Mouse (Mus musculus) spleen, postnatal 14 days (tissue): Measurements from ENCODE around the gene Cpa5.

Experiments used
- DNase-seq, 2 experiments: peaks; one replicate each; pipeline ENCODE4 v3.0.0; 2021 to 2022; ENCODE audit warnings: low spot score in 2 of 2

Gene Cpa5

DNA sequence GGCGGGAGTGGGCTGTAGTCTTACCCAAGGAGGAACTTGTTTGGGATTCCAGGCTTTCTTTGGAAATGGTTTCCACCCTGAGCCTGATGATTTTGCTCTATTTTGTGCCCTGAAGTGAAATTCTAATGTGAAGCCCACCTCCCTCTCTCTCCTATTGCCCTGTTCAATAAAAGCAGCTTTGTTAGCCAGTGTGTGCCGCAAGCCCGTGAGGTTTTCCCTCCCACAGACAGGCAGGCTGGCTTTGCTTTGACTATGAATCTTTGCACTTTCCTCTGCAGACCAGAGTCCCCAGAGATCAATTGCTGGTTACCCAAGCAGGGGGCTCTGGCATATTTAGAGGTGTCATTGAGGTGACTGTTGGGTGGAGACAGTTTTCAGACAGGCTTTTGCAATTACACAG is 33.7 kb downstream of the Cpa5 start:
- no peak for DNase-seq

DNA sequence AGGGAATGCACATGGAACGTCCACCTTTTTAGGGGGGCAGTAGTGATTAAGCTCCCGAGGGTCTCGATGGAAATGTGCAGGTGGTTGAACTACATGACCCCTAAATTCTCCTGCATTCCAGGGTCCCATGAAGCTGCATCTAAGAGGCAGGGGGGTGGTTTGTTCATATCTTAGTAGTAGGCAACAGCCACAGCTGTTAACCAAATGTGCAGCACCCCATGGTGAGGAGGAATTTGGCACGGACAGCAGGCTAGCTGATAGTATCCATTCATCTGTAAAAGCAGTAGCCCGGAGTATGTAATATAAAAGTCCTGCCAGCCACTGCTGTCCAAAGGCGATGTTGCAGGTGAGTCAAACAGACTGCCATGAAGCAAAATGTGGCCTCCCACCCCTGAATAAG is 34.6 kb downstream of the Cpa5 start:
- no peak for DNase-seq

DNA sequence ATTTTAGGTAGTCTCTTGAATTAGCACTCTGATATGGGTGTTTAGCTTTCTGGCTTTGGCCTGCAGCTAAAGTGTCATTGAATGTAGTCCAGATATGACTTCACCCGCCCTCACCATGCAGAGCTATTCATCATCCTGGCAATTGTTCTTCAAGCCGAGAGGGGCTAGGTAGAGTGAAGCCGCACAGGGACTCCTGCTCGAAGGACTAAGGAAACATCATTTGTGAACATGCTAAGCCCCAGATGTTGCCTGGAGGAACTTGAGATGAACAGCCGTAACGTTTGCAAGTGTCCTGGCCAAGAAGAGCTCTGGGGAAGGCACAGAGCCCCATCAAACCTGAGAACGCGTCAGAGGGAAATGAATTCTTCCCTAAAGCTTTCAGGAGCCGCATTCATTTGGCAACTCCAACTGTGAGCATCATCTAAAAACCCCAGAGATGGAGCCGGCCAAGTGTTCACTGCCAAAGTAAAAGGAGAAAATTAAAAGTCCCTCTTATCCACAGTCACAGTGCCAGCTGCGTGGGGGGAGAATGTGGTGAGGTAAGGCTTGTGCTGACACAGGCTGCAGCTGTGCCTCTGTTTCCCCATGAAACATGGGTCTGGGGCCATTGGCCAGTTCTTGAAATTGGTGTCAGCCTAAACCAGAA is 39.0 kb downstream of the Cpa5 start:
- DNase-seq: no peak

DNA sequence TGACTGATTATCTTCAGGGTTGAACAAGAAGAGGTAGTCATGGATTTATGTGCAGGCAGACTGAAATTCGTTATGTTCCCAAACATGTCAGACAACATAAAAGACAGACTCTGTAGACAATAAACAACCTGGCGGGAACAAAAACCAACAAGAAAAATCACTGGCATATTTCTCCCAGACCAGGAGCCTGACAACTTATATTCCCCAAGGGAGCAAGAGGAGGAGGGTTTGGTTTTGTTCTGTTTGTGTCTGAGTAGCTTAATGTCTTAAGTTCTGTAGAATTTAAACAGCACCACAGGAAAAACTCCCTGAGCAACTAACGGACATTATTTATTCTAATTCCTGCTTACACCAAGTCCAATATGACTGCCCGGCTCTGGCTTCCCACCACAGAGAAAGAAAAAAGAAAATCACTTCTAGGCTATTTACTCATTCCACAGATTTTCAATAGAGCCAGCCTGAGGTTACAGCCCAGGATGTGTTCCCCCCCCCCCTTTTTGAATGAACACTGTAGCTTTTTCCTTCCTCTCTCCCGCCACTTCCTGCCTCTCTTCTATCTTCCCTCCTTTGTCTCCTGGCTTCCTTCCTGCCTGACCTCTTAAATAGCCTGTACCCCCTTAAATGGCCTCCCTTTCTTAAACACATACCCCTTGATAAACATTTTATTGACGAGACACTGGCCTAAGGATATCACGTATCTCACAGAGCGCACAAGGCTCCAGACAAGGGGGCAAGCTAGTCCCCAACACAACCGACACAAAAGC is 41.8 kb downstream of the Cpa5 start:
- DNase-seq: no peak

DNA sequence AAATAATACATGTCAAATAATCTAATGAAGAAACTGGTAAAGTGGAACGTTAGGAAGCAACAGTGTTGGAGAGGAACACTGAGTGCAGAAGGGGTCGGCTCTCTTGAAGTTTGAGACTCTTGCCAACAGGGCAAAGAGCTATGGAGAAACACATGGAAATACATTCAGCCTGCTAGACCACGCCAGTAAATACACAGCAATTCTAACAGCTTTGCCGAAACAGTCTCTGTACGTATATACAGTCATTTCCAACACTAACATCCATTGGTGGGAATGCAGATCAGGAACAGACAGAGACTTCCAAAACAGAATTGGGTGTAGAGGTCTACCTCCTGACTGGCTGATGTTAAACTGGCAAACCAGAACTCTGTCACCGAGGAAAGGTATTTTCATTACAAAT is 42.7 kb downstream of the Cpa5 start:
- DNase-seq: no peak

DNA sequence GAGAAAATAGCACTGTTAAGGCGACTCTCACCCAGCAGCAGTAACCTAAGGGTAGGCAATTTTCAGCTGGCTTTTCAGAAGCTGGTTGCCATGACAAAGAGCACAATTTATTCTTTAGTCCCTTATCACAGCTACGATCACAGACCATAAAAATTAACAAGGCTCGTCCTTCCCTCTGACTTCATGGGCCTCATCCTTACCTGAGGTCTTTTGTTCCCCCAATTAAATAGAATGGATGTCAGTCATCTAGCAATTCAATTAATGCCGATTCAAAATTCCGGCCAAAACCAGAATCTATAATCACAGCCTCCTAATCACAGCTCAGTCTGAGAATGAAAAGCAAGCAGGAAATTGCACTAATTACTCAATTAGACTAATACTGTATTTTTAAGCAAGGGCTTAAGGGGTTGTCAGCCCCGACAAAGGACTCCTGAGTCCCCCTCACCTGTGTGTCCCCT is 43.6 kb downstream of the Cpa5 start:
- no peak for DNase-seq

DNA sequence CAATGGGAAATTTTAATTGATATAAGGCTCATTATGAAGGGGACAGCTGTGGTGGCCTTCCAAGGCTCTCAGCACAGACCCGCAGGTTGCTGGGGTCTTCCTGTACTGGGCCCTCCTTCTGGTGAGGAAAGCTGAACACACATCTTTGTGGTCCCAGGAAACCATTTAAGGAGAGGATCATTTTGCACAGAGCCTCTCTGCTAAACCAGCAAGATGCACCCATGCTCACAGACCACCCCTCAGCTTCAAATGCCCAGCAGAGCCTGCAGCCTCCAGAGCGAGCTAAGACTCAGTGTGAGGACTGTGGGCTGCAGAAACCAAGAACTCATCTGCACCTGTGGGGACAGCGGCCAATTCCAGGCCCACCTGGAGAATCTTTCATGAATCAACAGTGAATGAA is 44.1 kb downstream of the Cpa5 start:
- DNase-seq: no peak

DNA sequence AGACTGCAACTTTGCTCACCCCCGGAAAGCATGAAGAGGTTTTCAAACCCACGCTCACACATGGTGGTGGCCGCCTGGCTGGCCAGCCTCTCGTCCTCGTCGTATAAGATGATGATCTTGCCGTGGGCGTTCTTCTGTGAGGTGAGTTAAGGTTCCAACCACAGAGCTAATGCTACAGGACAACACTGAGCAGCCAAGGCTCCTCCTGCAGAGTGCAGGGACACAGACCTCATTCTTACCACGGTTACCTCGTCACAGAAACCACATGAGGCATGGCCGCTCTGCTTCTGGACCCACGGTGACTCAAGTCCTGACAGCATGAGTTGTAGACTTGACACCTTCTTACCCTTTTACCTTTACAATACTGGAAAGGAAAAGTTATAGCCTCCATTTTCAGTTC is 46.5 kb downstream of the Cpa5 start:
- no peak for DNase-seq

DNA sequence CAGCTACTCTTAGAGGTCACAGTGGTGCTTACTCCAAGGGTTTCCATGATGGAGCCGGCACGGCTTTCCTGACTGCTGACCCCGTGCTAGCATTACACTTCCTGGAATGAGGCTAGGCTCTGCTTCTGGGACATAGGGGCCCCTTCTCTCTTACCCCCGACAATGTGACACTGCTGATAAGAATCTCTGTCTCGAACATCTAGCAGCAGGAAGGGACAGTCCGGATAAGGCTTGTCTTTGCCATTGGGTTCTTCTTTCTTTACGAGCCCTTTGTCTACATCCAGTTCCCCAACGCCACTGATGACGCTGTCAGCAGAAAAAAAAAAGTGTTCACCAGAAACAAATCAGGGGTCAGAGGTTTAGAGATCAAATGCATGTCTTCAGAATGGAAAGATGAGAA is 47.8 kb downstream of the Cpa5 start:
- no peak for DNase-seq

DNA sequence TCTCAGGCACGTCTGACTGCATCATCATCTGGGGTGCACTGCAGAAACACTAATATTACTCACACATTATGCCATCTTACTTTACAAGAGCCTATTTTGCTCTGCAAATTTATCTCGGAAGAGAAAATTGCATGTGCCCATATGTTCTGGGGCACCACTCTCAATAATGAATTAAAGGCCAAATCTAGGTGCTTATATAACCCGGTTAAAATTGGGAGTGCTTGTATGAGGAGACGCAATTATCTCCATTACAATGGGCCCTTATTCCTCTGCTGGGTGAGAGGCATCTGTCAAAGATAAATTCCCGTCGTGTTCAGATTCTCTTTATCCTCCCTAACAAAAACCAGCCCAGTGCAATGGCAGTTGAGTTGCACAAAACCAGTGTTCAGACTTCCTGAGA is 54.0 kb downstream of the Cpa5 start:
- DNase-seq: no peak

DNA sequence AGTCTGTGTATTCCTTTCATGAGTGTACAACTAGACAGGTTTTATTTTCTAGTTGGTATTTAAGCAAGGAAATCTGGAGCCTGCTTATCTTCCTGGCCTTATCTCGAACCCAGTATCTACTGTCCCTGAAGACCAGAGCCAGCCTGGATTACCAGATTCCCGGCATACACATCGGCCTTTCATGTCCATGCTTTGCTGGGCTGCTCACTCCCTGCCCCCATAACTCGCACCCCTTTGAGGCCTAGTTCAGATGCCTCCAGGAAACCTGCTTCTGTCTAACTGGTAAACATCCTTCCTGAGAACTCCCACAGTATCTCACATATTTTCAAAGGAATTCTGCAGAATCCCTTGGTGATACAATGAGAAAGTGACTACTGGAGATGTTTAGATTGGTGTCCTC is 54.5 kb downstream of the Cpa5 start:
- no peak for DNase-seq

DNA sequence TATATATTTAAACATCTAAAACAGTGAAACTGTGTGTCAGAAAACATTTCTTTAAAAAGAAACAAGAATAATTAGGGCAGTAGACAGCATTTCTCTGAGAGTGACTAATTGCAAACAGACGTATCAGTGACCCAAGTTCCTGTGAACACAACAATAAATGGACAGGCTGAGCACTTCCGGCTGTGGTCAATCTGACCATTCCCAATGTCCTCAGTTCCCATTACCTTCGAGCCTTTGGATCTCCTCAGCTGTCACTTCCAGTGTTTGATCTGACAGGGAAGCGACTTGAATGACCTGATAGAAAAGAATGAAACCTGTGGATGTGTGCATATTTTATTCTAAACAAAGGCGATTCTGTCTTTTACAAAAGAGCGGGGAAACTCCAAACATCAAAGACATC is 55.2 kb downstream of the Cpa5 start:
- no peak for DNase-seq

DNA sequence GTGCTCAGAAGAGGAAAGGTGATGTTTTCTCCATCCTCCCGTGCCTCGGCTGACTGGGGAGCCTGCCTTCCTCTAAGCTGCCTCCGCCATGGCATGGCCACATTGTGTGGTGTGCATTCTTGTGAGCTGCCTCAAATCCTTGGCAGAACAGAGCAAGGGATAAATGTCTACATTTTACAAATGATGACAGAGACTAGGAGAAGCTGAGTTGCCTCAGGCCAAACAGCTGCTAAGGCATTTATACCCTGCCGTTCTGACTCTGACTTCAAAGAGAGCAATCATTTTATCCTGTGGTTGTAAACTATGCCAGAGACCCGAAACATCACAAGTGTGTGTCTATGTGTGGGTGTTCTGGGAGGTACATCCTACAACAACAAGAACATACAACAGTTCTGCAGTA is 56.8 kb downstream of the Cpa5 start:
- no peak for DNase-seq

DNA sequence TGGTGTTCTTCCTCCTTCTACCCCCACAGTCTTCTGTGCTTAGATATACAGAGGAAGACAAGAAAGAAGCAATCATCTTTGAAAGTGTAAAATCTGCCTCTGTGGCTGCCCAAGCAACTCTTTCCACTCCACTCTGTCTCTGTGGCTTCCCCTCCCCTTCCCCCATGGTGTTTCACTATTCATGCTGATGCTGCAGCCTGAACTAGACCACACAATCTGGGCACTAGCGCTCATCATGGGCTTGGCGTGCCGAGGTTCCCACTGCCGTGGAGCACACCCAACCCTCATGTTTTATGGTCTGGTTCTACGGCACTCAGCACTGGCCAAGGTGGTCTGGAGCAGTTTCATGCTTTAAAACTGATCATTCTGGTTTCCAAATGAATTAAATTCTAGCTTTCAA is 60.9 kb downstream of the Cpa5 start:
- DNase-seq: no peak

DNA sequence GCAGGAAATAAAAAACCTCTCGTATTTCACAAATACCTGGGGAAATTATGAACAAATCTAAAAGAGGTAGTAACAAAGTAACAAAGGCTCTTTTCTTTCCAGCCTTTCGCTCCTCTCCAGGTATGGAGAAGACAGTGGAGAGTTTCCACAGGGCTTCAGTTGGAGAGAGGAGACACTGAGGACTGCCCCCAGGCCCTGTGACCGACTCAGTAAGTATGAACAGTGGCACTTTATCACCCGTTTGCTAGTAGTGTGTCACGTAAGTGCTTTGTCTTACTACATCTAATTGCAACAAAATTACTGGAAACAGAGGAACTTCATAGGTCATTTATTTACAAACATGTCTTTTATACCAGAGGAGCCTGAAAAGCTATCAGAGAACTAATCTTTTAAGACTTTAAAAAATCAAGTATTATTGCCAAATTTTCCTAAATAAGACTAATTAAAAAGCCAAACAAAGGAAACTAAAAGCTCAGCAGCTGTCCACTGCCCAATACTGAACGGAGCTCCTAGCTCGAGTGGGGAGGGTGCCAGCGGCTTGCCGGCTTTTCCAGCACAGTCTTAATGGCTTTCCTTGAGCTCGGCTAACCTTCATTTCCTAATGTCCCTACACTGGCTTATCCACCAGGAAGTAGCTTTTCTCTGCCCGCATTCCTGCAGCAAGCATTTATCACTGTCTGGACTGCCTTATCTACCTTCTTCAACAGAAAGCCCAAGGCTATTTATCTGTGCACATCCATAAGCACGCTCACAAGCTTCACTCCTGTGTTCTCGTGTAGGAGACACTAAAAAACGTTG is 63.2 kb downstream of the Cpa5 start:
- no peak for DNase-seq

DNA sequence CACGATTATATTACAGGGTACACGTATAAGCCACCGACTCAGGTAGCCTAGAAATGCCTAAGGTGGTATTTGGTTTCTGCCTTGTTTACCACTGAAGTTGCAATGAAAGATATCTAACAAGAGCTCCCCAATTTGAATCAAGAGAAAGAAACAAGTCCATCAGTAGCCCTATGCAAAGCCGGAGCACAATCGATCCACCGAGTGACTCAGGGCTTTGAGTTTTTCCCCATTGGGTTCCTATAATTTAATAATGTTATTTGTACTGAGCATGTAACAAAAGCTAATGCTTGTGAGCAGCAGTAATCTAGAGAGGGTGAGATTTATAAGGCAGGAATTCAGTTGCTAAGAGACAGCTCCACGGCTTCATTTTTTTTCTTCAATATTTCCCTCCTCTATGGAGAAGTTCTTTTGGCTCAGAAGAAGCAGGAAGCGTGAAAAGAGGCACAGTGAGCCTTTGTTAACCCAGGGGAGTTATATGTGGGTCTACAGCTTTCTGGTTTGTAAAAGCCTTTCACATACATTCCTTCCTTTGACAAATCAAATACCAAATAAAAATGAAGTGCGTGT is 64.0 kb downstream of the Cpa5 start:
- DNase-seq: no peak

DNA sequence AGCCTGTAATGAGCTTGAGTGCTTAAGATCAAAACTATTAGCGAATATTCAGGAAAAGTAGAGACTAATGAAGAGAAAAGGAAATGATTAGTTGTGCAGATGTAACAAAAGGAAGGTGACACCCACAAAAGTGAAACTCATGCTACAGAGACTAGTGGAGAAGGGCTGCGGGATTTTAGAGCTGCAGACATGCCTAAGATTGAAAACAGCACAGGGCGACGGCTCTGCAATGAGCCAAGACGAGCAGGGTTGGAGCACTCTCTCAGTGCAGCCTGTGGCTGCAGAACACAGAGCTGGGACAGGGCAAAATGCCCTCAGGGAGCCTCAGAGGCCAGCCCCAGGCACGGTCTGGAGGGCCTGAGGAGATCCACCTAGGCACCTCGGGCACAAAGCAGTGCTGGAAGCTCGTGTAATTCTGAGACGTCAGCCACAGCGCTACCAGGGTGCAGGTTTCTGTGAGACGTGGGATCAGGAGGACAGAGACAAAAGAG is 64.5 kb downstream of the Cpa5 start:
- no peak for DNase-seq

DNA sequence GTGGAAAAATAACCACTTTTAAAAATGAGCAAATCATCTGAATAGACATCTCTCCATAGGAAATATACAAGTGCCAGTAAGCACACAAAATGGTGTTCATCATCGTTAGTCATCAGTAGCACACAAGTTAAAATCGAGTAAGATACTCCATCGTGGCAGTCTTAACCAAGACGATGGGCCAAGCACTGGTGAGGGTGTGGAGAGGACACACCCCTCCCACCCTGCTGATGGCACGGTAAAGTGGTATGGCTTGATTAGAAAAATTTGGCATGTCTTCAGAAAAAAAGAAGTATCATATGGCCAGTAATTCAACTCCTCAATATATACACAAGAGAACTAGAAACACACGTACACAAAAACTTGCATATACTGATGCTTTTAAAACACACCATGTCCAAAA is 65.7 kb downstream of the Cpa5 start:
- DNase-seq: no peak

DNA sequence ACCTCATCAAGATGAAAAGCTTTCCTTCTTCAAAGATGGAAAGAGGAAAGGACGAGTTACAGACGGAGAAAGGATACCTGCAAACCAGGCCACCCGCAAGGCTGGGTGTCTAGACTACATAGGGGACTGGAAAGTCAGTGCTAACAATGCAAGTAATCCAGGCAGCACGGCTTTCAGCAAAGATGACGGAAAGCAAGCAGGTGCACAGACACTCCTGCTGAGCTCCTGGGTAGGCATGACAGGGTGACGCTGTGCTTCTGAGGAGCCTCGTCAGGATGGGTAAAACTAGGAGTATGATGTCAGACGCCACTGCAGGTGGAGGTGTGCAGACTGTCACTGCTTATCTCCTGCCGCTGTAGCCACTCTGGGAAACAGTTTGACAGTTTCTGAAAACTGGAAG is 66.8 kb downstream of the Cpa5 start:
- no peak for DNase-seq

DNA sequence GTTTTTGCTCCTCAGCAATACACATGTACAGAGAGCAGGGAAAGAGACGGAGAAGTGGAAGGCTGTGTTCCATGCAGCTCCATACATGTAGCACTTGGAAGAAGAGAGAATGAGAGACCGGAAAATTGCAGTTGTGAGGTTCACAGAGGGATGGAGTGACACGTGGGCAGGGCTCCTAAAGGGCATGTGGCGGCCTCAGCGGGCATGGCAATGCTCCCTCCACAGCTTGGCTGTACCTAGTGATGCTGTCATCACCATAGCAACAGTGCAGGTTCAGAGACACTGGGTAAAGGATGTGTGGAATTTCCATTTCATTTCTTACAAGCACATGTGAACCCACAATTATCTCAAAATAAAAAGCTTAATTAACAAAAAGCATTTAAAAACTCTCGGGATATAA is 67.7 kb downstream of the Cpa5 start:
- DNase-seq: no peak

DNA sequence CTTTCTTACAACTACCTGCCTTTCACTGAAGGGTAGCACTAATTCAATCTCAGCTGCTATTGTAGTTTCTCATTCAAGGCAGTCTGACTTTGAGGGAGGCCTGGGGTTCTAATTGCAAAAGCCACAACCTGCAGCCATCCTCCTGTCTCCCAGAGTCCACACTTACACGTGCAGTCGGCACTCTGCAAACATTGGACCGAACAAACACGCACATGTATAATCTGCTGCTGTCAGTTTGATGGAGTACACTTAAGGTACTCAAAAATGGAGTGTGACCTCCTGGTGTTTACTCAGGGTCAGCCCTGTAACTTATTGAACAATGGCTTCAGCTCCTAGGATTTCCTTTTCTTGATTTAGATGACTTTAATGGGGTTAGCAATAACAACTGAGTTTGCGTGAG is 68.8 kb downstream of the Cpa5 start:
- DNase-seq: no peak

DNA sequence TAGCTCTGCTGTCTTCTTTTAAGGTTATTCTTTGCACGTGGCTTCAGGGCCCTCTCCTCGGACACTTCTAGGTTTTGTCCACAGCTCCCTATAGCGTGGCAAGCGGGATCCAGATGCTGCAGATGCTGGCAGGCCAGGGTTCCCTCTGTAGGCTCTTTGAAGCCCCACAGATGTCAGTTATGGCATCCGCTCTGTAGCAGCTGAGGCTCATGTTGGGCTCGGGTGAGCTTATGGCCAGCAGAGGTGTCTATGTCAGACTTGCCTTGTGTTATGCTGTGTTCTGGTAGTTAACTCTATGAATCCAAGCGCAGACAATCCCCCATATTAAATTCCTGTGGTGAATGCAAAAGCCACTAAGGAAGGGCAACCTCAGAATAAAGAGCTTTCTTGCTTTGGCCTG is 69.6 kb downstream of the Cpa5 start:
- DNase-seq: no peak
